Mouse (Mus musculus): ENCODE measurements at regions not wholly inside any gene's neighbourhood (a gene's known extent, or its start where the extent isn't known, plus 50 kb on each side); places are given as distances from the start of the nearest gene placed in this dataset.

DNA sequence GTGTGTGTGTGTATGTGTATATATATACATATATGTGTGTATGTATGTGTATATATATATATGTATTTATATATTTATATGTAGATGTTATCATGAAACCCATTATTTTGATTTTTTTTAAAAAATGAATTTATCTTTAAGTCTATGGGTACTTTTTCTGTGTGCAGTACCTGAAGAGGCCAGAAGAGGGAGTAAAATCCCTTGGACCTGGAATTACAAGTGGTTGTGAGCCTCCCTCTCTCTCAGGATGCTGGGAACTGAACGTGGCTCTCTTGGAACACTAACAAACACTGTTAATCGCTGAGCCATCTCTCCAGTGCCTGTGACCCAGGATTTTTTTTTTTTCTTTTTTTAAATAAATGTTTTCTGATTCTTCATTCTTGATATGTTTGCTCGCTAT lies 58.6 kb upstream of the 4931429L15Rik start:
- TF ChIP-seq CEBPB (IDR thresholded peaks at IDR 0.05; ENCODE audit: insufficient read depth, poor library complexity, severe bottlenecking) (no peak), POLR2A (IDR thresholded peaks at IDR 0.05; ENCODE audit: insufficient read length, low read depth) (no peak), TCF12 (IDR thresholded peaks at IDR 0.05; ENCODE audit: insufficient read depth, poor library complexity, severe bottlenecking) (no peak), USF1 (IDR thresholded peaks at IDR 0.05; ENCODE audit: low read depth) (no peak), E2F4 (IDR thresholded peaks at IDR 0.05; ENCODE audit: insufficient read depth) (no peak), POLR2AphosphoS2 (IDR thresholded peaks at IDR 0.05; ENCODE audit: insufficient read length, low read depth) (no peak), REST (IDR thresholded peaks at IDR 0.05; ENCODE audit: insufficient read depth, insufficient read length) (no peak), MAX (IDR thresholded peaks at IDR 0.05; ENCODE audit: low read depth) (no peak), TCF3 (IDR thresholded peaks at IDR 0.05; ENCODE audit: insufficient read length, low read depth) (no peak), MYOG (IDR thresholded peaks at IDR 0.05; ENCODE audit: control insufficient read depth in 1 of 3, insufficient read depth in 1 of 3, insufficient read length in 2 of 3, low read depth in 2 of 3) (no peak), SRF (IDR thresholded peaks at IDR 0.05; ENCODE audit: control insufficient read depth, insufficient read length, low read depth) (no peak)
